Mouse (Mus musculus) gastrocnemius, postnatal 14 days (tissue): Measurements from ENCODE around the gene Eif2a. TPM values are rescaled to one million over a fixed set of nuclear protein-coding genes. Genes with fewer than 3 reads are reported as not detected.
"Not testable (repeated sequence)": the region's sequence is repeated elsewhere in the genome, so short reads cannot be mapped to it uniquely, and the experiment has no call there.

ENCODE experiments used
- DNase-seq: peaks from one replicate; pipeline ENCODE4 v3.0.0; 2021; ENCODE audit warnings: mixed read lengths
- intact Hi-C: fragments of 180-260 bp; cut with DNase I; formaldehyde crosslinking; loops from one replicate; pipeline ENCODE4 v1.15.1; 2025; ENCODE audit warnings: low total_unique reads
- total RNA-seq, 2 experiments: library from RNA; stranded (reverse); gene quantifications; 2 replicates each; pipeline ENCODE4 v1.2.3; 2021

Gene Eif2a
- total RNA-seq, 2 experiments from 2014 or later = 44.7 to 46.9 TPM

DNA sequence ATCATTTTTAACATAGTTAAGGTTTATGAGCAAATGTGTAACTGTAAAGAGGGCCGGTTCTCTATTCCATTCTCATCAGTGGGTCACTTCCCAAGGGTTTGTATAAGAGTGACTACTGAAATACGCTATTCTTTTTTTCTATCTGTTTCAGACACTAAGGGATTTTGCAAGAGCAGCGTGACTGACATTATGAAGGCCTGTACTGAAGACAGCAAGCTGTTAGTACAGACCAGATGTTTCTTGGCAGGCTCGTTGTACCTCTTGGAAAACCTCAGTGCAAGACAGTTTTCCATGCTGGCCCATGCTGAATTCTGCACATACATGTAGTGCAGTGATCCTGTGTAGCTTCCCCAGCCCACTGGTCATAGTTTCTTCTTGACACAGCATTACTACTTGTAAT is 64.9 kb downstream of the Eif2a start:
- DNase-seq, intact Hi-C loops: not testable (repeated sequence)

- intact Hi-C loops, DNase-seq: not testable (repeated sequence)
These were observed 67.0 kb downstream of the Eif2a start for GRCm38 (mm10) chr3:58592666-58593065.

GRCm38 (mm10) chr3:58593623-58594022 is 68.0 kb downstream of the Eif2a start:
- intact Hi-C loops = no loop called here
- DNase-seq = no peak

Other genes with a start within 250 kb of the Eif2a start
- gene Tsc22d2, start 111.1 kb upstream of the Eif2a start, total RNA-seq = 10 to 100 TPM; 19.9 to 20.4 TPM
- 10 to 100 TPM; 10.2 to 13.2 TPM for gene Serp1, start 71 bp downstream of the Eif2a start, total RNA-seq
- gene Selenot, start 50.8 kb downstream of the Eif2a start, total RNA-seq = 10 to 100 TPM; 89.6 to 93.1 TPM
- gene Erich6, start 111.4 kb downstream of the Eif2a start, total RNA-seq = under 1 TPM; 0.13 to 0.14 TPM
- 10 to 100 TPM in 1 of 2 experiments, 1 to 10 TPM in 1; 7.0 to 10.1 TPM for gene Siah2, start 166.6 kb downstream of the Eif2a start, total RNA-seq